Mouse (Mus musculus): ENCODE results near the gene Mapk10. TPM values are rescaled to one million over a fixed set of nuclear protein-coding genes. Genes with fewer than 3 reads are reported as not detected.
A peak's percentile ranks its signal among the peaks of the same experiment; 100 is the strongest.

Gene Mapk10
- polyA plus RNA-seq, 1 experiment from 2014 or later = 132 TPM

- Histone ChIP-seq H3K4me3 (ENCODE audit: low read depth, low read length) (no peak overlapping the region), H3K9ac (ENCODE audit: low read depth, low read length) (no peak overlapping the region), H3K4me1 (ENCODE audit: control insufficient read depth, insufficient read depth, low read length) (peaks cover 2% of the 10 kb centered on the region), H3K27me3 (ENCODE audit: control insufficient read depth, insufficient read depth, low read depth, low read length) (no peaks in the 10 kb centered on the region), H3K9me3 (replicated peaks; ENCODE audit: control insufficient read depth, low read length, poor library complexity, severe bottlenecking) (no peaks in the 10 kb centered on the region), H3K4me2 (ENCODE audit: low read length) (no peak overlapping the region), H3K27ac (ENCODE audit: low read length) (no peak overlapping the region), H3K36me3 (ENCODE audit: control insufficient read depth, insufficient read depth, low read length) (peaks cover 4% of the 10 kb centered on the region; the same call in 1 of the 2 replicates)
- 78% methylated on average over 10 of the region's 10 CpGs for WGBS
- ATAC-seq = no peak
Measured at GRCm38 (mm10) chr5:103105441-103106414, 105.4 kb downstream of the Mapk10 start.

- Histone ChIP-seq H3K4me3 (ENCODE audit: low read depth, low read length) (no peak overlapping the region), H3K9ac (ENCODE audit: low read depth, low read length) (no peak overlapping the region), H3K4me1 (ENCODE audit: control insufficient read depth, insufficient read depth, low read length) (peaks cover 5% of the 10 kb centered on the region), H3K9me3 (replicated peaks; ENCODE audit: control insufficient read depth, low read length, poor library complexity, severe bottlenecking) (no peaks in the 10 kb centered on the region), H3K36me3 (ENCODE audit: control insufficient read depth, insufficient read depth, low read length) (peaks cover 4% of the 10 kb centered on the region; the same call in 1 of the 2 replicates), H3K27me3 (ENCODE audit: control insufficient read depth, insufficient read depth, low read depth, low read length) (no peaks in the 10 kb centered on the region), H3K4me2 (ENCODE audit: low read length) (no peak overlapping the region), H3K27ac (ENCODE audit: low read length) (no peak overlapping the region)
- ATAC-seq = no peak
- WGBS = 67% methylated on average over 5 of the region's 5 CpGs
Measured at GRCm38 (mm10) chr5:103104082-103104481, 107.1 kb downstream of the Mapk10 start.

GRCm38 (mm10) chr5:103102876-103103393, 108.2 kb downstream of the Mapk10 start:
- no peaks in the 10 kb centered on the region for H3K27me3 ChIP-seq (ENCODE audit: control insufficient read depth, insufficient read depth, low read depth, low read length)
- H3K36me3 ChIP-seq (ENCODE audit: control insufficient read depth, insufficient read depth, low read length) = peaks cover 4% of the 10 kb centered on the region; the same call in 1 of the 2 replicates
- peaks cover 5% of the 10 kb centered on the region for H3K4me1 ChIP-seq (ENCODE audit: control insufficient read depth, insufficient read depth, low read length)
- no peaks in the 10 kb centered on the region for H3K9me3 ChIP-seq (replicated peaks; ENCODE audit: control insufficient read depth, low read length, poor library complexity, severe bottlenecking)
- no peak overlapping the region for H3K9ac ChIP-seq (ENCODE audit: low read depth, low read length)
- H3K4me3 ChIP-seq (ENCODE audit: low read depth, low read length) = no peak overlapping the region
- H3K4me2 ChIP-seq (ENCODE audit: low read length) = no peak overlapping the region
- ATAC-seq = no peak
- WGBS = 77% methylated on average over 5 of the region's 5 CpGs
- no peak overlapping the region for H3K27ac ChIP-seq (ENCODE audit: low read length)

GRCm38 (mm10) chr5:103102176-103102575, 109.0 kb downstream of the Mapk10 start:
- WGBS = 69% methylated on average over 1 of the region's 1 CpGs
- Histone ChIP-seq H3K4me2 (ENCODE audit: low read length) (no peak overlapping the region), H3K27me3 (ENCODE audit: control insufficient read depth, insufficient read depth, low read depth, low read length) (no peaks in the 10 kb centered on the region), H3K9me3 (replicated peaks; ENCODE audit: control insufficient read depth, low read length, poor library complexity, severe bottlenecking) (no peaks in the 10 kb centered on the region), H3K4me3 (ENCODE audit: low read depth, low read length) (no peak overlapping the region), H3K27ac (ENCODE audit: low read length) (no peak overlapping the region), H3K36me3 (ENCODE audit: control insufficient read depth, insufficient read depth, low read length) (no peaks in the 10 kb centered on the region), H3K9ac (ENCODE audit: low read depth, low read length) (no peak overlapping the region), H3K4me1 (ENCODE audit: control insufficient read depth, insufficient read depth, low read length) (peaks cover 5% of the 10 kb centered on the region)
- no peak for ATAC-seq

- ATAC-seq = no peak
- no peaks in the 10 kb centered on the region for H3K9me3 ChIP-seq (replicated peaks; ENCODE audit: control insufficient read depth, low read length, poor library complexity, severe bottlenecking)
- no peak overlapping the region for H3K4me3 ChIP-seq (ENCODE audit: low read depth, low read length)
- no peak overlapping the region for H3K27ac ChIP-seq (ENCODE audit: low read length)
- no peaks in the 10 kb centered on the region for H3K27me3 ChIP-seq (ENCODE audit: control insufficient read depth, insufficient read depth, low read depth, low read length)
- no peaks in the 10 kb centered on the region for H3K36me3 ChIP-seq (ENCODE audit: control insufficient read depth, insufficient read depth, low read length)
- H3K4me2 ChIP-seq (ENCODE audit: low read length) = no peak overlapping the region
- WGBS = 98% methylated on average over 2 of the region's 2 CpGs
- no peak overlapping the region for H3K9ac ChIP-seq (ENCODE audit: low read depth, low read length)
- H3K4me1 ChIP-seq (ENCODE audit: control insufficient read depth, insufficient read depth, low read length) = no peaks in the 10 kb centered on the region
Measured at GRCm38 (mm10) chr5:103094166-103094565, 117.0 kb downstream of the Mapk10 start.

- Histone ChIP-seq H3K4me2 (ENCODE audit: low read length) (no peak overlapping the region), H3K27ac (ENCODE audit: low read length) (no peak overlapping the region), H3K27me3 (ENCODE audit: control insufficient read depth, insufficient read depth, low read depth, low read length) (no peaks in the 10 kb centered on the region), H3K9ac (ENCODE audit: low read depth, low read length) (no peak overlapping the region), H3K4me3 (ENCODE audit: low read depth, low read length) (no peak overlapping the region), H3K9me3 (replicated peaks; ENCODE audit: control insufficient read depth, low read length, poor library complexity, severe bottlenecking) (no peaks in the 10 kb centered on the region), H3K4me1 (ENCODE audit: control insufficient read depth, insufficient read depth, low read length) (no peaks in the 10 kb centered on the region), H3K36me3 (ENCODE audit: control insufficient read depth, insufficient read depth, low read length) (no peaks in the 10 kb centered on the region)
- no peak for ATAC-seq
- WGBS = 77% methylated on average over 2 of the region's 2 CpGs
Measured at GRCm38 (mm10) chr5:103085844-103086243, 125.3 kb downstream of the Mapk10 start.

GRCm38 (mm10) chr5:103075451-103075850, 135.7 kb downstream of the Mapk10 start:
- Histone ChIP-seq H3K4me1 (ENCODE audit: control insufficient read depth, insufficient read depth, low read length) (peaks cover 12% of the 10 kb centered on the region), H3K9me3 (replicated peaks; ENCODE audit: control insufficient read depth, low read length, poor library complexity, severe bottlenecking) (no peaks in the 10 kb centered on the region), H3K27me3 (ENCODE audit: control insufficient read depth, insufficient read depth, low read depth, low read length) (no peaks in the 10 kb centered on the region), H3K36me3 (ENCODE audit: control insufficient read depth, insufficient read depth, low read length) (no peaks in the 10 kb centered on the region), H3K27ac (ENCODE audit: low read length) (no peak overlapping the region), H3K4me2 (ENCODE audit: low read length) (no peak overlapping the region), H3K9ac (ENCODE audit: low read depth, low read length) (no peak overlapping the region), H3K4me3 (ENCODE audit: low read depth, low read length) (no peak overlapping the region)
- 54% methylated on average over 8 of the region's 8 CpGs for WGBS
- ATAC-seq = no peak

- peak; percentile 74 for ATAC-seq
- WGBS = 17% methylated on average over 5 of the region's 6 CpGs
- Histone ChIP-seq H3K4me1 (ENCODE audit: control insufficient read depth, insufficient read depth, low read length) (peaks cover 17% of the 10 kb centered on the region), H3K9ac (ENCODE audit: low read depth, low read length) (0 out of 2 replicates have a peak overlapping the region, but pooled peaks have one; percentile 31), H3K36me3 (ENCODE audit: control insufficient read depth, insufficient read depth, low read length) (no peaks in the 10 kb centered on the region), H3K27me3 (ENCODE audit: control insufficient read depth, insufficient read depth, low read depth, low read length) (no peaks in the 10 kb centered on the region), H3K4me3 (ENCODE audit: low read depth, low read length) (no peak overlapping the region), H3K9me3 (replicated peaks; ENCODE audit: control insufficient read depth, low read length, poor library complexity, severe bottlenecking) (no peaks in the 10 kb centered on the region), H3K4me2 (ENCODE audit: low read length) (peak overlapping the region; percentile 42), H3K27ac (ENCODE audit: low read length) (peak overlapping the region; percentile 71)
Measured at GRCm38 (mm10) chr5:103072200-103072825, 138.8 kb downstream of the Mapk10 start.
